In the genomic region with DNA sequence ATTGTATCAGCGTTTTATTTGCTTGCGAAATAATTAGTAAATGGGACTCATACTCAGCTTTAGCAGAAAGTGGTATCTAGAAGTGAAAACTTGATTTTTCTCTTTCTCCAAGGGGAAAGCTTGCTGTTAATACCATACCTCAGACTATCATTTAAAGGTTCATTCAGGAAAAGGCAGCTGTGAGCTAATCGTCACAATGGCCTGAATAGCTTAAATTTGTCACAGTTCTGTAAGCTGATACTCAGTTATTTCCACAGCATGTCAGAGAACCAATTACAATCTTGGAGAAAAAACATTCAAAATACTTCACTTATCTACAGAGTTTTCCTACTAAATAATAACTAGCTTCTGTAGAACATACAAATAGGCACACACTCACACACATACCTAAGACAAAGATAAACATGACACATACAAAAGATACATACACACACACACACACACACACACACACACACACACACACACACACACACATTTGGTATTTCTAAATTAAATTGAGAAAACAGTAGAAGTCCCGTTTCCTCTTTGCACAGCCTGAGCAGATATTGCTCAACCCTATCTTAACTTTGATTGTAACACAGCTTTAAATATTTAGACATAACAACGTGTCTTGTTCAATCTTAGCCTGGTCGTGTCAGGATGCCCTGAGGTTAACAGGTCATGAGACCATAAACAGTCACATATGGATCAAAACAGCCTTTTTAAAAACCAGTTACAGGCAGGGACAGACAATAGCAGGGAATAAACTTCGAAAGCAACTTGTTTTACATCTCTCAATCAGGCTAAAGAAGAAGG, we compare ENCODE assay signal across 29 mouse cellular contexts.
DNase-seq lines count a peak whose midpoint lies in the region; ATAC-seq and TF ChIP-seq lines count a peak whose summit lies in the region.
"Had no signal": no experiment of that assay in that cellular context is flagged by ENCODE, and none has a peak within 500 bp of the region (broad histone marks: within the 10 kb centered on the region; RNA-seq: fewer than 3 reads in every experiment).

No protein-coding gene starts in this region.

- no peak overlapping the region for H3K4me3 ChIP-seq in lung, embryonic 14.5 days (ENCODE audit: low read depth, low read length)
- no peak overlapping the region for H3K4me3 ChIP-seq in lung, adult 2 months (replicated peaks; ENCODE audit: extremely low read depth, low read depth, low read length)
- H3K4me3 ChIP-seq in midbrain, embryonic 13.5 days (replicated peaks) = no peak overlapping the region
- H3K4me3 ChIP-seq in midbrain, embryonic 16.5 days (ENCODE audit: low read depth, low read length) = no peak overlapping the region
- H3K4me3 ChIP-seq: embryonic facial prominence, embryonic 12.5 days; erythroblast, embryonic 14.5 days; forebrain, embryonic 12.5 days; gastrocnemius, adult 2 months; limb, embryonic 12.5 days; liver, embryonic 12.5 days; neural tube, embryonic 13.5 days had no signal

- H3K4me1 ChIP-seq in lung, embryonic 14.5 days (ENCODE audit: insufficient read depth) = no peaks in the 10 kb centered on the region
- H3K4me1 ChIP-seq in lung, adult 2 months (ENCODE audit: control insufficient read depth, insufficient read depth, low read length) = no peaks in the 10 kb centered on the region
- H3K4me1 ChIP-seq in midbrain, embryonic 13.5 days (replicated peaks) = no peaks in the 10 kb centered on the region
- H3K4me1 ChIP-seq in midbrain, embryonic 16.5 days (ENCODE audit: control insufficient read depth, insufficient read depth, low read length) = no peaks in the 10 kb centered on the region
- H3K4me1 ChIP-seq: forebrain, embryonic 12.5 days; limb, embryonic 12.5 days; liver, embryonic 12.5 days; neural tube, embryonic 13.5 days had no signal

- intact Hi-C loops in left cerebral cortex, postnatal 4 days (cut with DNase I) = no loop called here

- TF ChIP-seq CTCF in lung, embryonic 14.5 days (IDR thresholded peaks at IDR 0.05; ENCODE audit: low read depth) = no peak
- no peak for TF ChIP-seq CTCF in lung, adult 2 months (IDR thresholded peaks at IDR 0.05; ENCODE audit: insufficient read depth, low read length)

- WGBS in lung, embryonic 14.5 days = 45% methylated on average over 7 of the region's 7 CpGs
- 49% methylated on average over 7 of the region's 7 CpGs for WGBS in lung, adult 2 months
- WGBS in midbrain, embryonic 13.5 days = 61% methylated on average over 7 of the region's 7 CpGs
- WGBS in midbrain, embryonic 16.5 days = 55% methylated on average over 7 of the region's 7 CpGs

- peak; percentile 7 for DNase-seq in lung, embryonic 14.5 days
- no peak for DNase-seq in lung, adult 2 months
- DNase-seq in brain, adult 2 months (ENCODE audit: low read depth, low spot score) = peak; percentile 3
- peak; percentile 11 for DNase-seq in embryo, embryonic 11 days
- DNase-seq in adrenal gland, adult 2 months = no peak
- no peak for DNase-seq in left cerebral cortex, postnatal 4 days
- DNase-seq: B cell, adult 2 months; cerebellum, adult 18-20 months; cerebellum, postnatal 14 days; gastrocnemius, adult 2 months; kidney, adult 9 months; kidney, postnatal 14 days; lung, postnatal 10 days; retina, postnatal 1 day; right cerebral cortex, postnatal 25 days; spleen, adult 18-20 months had no signal

- no peak overlapping the region for H3K9ac ChIP-seq in lung, embryonic 14.5 days
- H3K9ac ChIP-seq in midbrain, embryonic 13.5 days (replicated peaks) = no peak overlapping the region
- no peak overlapping the region for H3K9ac ChIP-seq in midbrain, embryonic 16.5 days (ENCODE audit: low read depth, low read length)
- H3K9ac ChIP-seq: embryonic facial prominence, embryonic 12.5 days; forebrain, embryonic 12.5 days; limb, embryonic 12.5 days; liver, embryonic 12.5 days; neural tube, embryonic 13.5 days had no signal

- no peaks in the 10 kb centered on the region for H3K27me3 ChIP-seq in lung, embryonic 14.5 days (ENCODE audit: insufficient read depth, low read length)
- no peaks in the 10 kb centered on the region for H3K27me3 ChIP-seq in midbrain, embryonic 13.5 days
- H3K27me3 ChIP-seq in midbrain, embryonic 16.5 days (ENCODE audit: control insufficient read depth, insufficient read depth, low read depth, low read length) = no peaks in the 10 kb centered on the region
- H3K27me3 ChIP-seq: CH12.LX; embryonic facial prominence, embryonic 12.5 days; forebrain, embryonic 12.5 days; limb, embryonic 12.5 days; liver, embryonic 12.5 days; neural tube, embryonic 13.5 days; Patski had no signal

- no peak overlapping the region for H3K27ac ChIP-seq in lung, embryonic 14.5 days (ENCODE audit: low read depth)
- no peak overlapping the region for H3K27ac ChIP-seq in midbrain, embryonic 13.5 days
- H3K27ac ChIP-seq in midbrain, embryonic 16.5 days (ENCODE audit: low read length) = no peak overlapping the region
- H3K27ac ChIP-seq: embryonic facial prominence, embryonic 12.5 days; forebrain, embryonic 12.5 days; gastrocnemius, adult 2 months; hindbrain, postnatal 0 days; limb, embryonic 12.5 days; liver, embryonic 12.5 days; neural tube, embryonic 13.5 days had no signal

- H3K4me2 ChIP-seq in lung, embryonic 14.5 days = no peak overlapping the region
- H3K4me2 ChIP-seq in midbrain, embryonic 13.5 days (replicated peaks) = no peak overlapping the region
- H3K4me2 ChIP-seq in midbrain, embryonic 16.5 days (ENCODE audit: low read length) = no peak overlapping the region
- H3K4me2 ChIP-seq: embryonic facial prominence, embryonic 12.5 days; forebrain, embryonic 12.5 days; limb, embryonic 12.5 days; liver, embryonic 12.5 days; neural tube, embryonic 13.5 days had no signal

- H3K9me3 ChIP-seq in lung, embryonic 14.5 days (ENCODE audit: low read depth, low read length) = no peaks in the 10 kb centered on the region
- H3K9me3 ChIP-seq in midbrain, embryonic 13.5 days = no peaks in the 10 kb centered on the region
- no peaks in the 10 kb centered on the region for H3K9me3 ChIP-seq in midbrain, embryonic 16.5 days (replicated peaks; ENCODE audit: control insufficient read depth, low read length, poor library complexity, severe bottlenecking)
- H3K9me3 ChIP-seq: embryonic facial prominence, embryonic 12.5 days; forebrain, embryonic 12.5 days; G1E; limb, embryonic 12.5 days; liver, embryonic 12.5 days; neural tube, embryonic 13.5 days had no signal

- H3K36me3 ChIP-seq in lung, embryonic 14.5 days (ENCODE audit: insufficient read depth) = no peaks in the 10 kb centered on the region
- no peaks in the 10 kb centered on the region for H3K36me3 ChIP-seq in midbrain, embryonic 13.5 days
- H3K36me3 ChIP-seq in midbrain, embryonic 16.5 days (ENCODE audit: control insufficient read depth, insufficient read depth, low read length) = no peaks in the 10 kb centered on the region
- H3K36me3 ChIP-seq: embryonic facial prominence, embryonic 12.5 days; forebrain, embryonic 12.5 days; G1E; limb, embryonic 12.5 days; liver, embryonic 12.5 days; neural tube, embryonic 13.5 days had no signal

- no peak for TF ChIP-seq POLR2A in lung, adult 2 months (IDR thresholded peaks at IDR 0.05; ENCODE audit: borderline replicate concordance, extremely low read depth, low read depth, low read length)

- peak; percentile 58; the same call in 1 of the 2 replicates for ATAC-seq in lung, embryonic 14.5 days (ENCODE audit: insufficient read depth)
- ATAC-seq in midbrain, embryonic 13.5 days = 0 out of 2 replicates have a peak, but pooled peaks have one; percentile 34
- no peak for ATAC-seq in midbrain, embryonic 16.5 days
- ATAC-seq: hindbrain, postnatal 0 days; intestine, embryonic 16.5 days; liver, embryonic 12.5 days; Patski had no signal

Comparison
In these comparisons a context has a peak if more than half of its experiments do, and no peak if none do; other contexts are left out.
1. DNase-seq: peak in lung, embryonic 14.5 days (single experiment), brain, adult 2 months (single experiment) and embryo, embryonic 11 days (single experiment); none in lung, adult 2 months (single experiment), adrenal gland, adult 2 months (single experiment) and left cerebral cortex, postnatal 4 days (single experiment).